Mouse (Mus musculus): ENCODE data around the gene 4930503B20Rik. TPM values are rescaled to one million over a fixed set of nuclear protein-coding genes. Genes with fewer than 3 reads are reported as not detected.

The 4930503B20Rik gene
- polyA plus RNA-seq, 1 experiment from 2014 or later, result not detected

DNA sequence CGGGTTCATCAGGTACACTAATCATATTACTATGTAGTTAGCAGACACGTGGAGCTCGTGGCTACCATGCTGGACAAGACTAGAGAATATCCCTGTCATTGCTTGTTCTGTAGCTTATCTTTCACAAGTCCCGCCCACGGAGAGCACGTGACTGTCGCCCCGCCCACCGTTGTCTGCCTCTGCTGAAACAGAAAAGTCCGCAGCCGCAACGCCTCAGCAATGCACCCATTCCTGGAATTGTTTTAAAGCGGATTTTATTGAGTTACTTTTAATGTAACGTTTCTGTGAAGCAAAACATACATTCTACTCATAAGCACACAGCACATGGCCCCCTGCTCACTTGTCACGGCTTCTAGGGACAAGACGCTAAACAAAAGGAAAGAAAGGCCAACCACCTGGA, 28.5 kb upstream of the 4930503B20Rik start:
- Histone ChIP-seq H3K27ac (ENCODE audit: poor library complexity, severe bottlenecking) (no peak overlapping the region), H3K9me3 (replicated peaks) (no peaks in the 10 kb centered on the region), H3K4me1 (replicated peaks) (peaks cover 24% of the 10 kb centered on the region), H3K9ac (no peak overlapping the region), H3K36me3 (no peaks in the 10 kb centered on the region), H3K4me3 (no peak overlapping the region), H3K27me3 (replicated peaks) (no peaks in the 10 kb centered on the region), H3K4me2 (no peak overlapping the region)
- no peak for ATAC-seq (ENCODE audit: insufficient number of reproducible peaks, low FRiP score)
- WGBS, result 89% methylated on average over 16 of the region's 16 CpGs

DNA sequence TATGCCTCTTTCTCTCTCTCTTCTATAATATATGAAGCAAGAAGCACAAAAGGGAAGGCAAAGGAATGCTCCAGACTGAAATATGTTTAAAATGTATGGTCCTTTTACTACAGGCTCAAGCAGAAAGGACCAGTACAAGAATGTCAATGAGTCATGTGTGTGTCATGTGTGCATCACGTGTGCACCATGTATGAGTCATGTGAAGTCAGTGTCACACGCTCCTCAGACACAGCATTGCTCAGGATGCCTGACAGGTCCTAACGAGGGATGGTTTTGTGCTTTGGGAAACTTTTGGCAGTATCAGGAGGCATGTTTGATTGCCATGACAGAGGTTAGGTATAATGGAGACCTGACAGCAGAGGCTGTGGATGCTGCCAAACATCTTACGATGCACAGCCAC, 25.1 kb upstream of the 4930503B20Rik start:
- Histone ChIP-seq H3K9ac (no peak overlapping the region), H3K9me3 (replicated peaks) (no peaks in the 10 kb centered on the region), H3K27me3 (replicated peaks) (no peaks in the 10 kb centered on the region), H3K27ac (ENCODE audit: poor library complexity, severe bottlenecking) (no peak overlapping the region), H3K4me2 (no peak overlapping the region), H3K4me1 (replicated peaks) (no peaks in the 10 kb centered on the region), H3K36me3 (no peaks in the 10 kb centered on the region), H3K4me3 (no peak overlapping the region)
- WGBS, result 83% methylated on average over 4 of the region's 4 CpGs
- no peak for ATAC-seq (ENCODE audit: insufficient number of reproducible peaks, low FRiP score)

DNA sequence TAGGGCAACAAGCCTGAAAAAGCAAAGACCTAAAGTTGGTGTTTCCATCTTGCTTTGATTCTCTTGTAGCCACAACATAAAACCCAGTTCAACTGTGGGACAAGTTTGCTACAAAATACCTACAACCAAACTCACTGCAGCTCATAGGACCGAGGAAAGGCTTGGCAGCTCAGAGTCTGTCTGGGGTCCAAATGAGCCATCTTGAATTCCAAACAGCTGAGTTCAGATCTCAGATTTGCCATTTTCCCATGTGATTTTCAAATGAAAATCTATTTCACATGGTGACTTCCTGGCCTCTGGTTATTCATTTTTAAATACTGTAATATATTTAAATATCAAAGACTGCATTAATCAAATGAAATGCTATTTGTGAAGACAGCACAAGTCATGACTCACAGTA, 24.0 kb upstream of the 4930503B20Rik start:
- no peaks in the 10 kb centered on the region for H3K36me3 ChIP-seq
- no peaks in the 10 kb centered on the region for H3K4me1 ChIP-seq (replicated peaks)
- ATAC-seq (ENCODE audit: insufficient number of reproducible peaks, low FRiP score), result no peak
- no peaks in the 10 kb centered on the region for H3K9me3 ChIP-seq (replicated peaks)
- H3K4me3 ChIP-seq, result no peak overlapping the region
- no peak overlapping the region for H3K9ac ChIP-seq
- H3K27ac ChIP-seq (ENCODE audit: poor library complexity, severe bottlenecking), result no peak overlapping the region
- H3K27me3 ChIP-seq (replicated peaks), result no peaks in the 10 kb centered on the region
- no peak overlapping the region for H3K4me2 ChIP-seq
- WGBS, result 74% methylated on average over 1 of the region's 1 CpGs

DNA sequence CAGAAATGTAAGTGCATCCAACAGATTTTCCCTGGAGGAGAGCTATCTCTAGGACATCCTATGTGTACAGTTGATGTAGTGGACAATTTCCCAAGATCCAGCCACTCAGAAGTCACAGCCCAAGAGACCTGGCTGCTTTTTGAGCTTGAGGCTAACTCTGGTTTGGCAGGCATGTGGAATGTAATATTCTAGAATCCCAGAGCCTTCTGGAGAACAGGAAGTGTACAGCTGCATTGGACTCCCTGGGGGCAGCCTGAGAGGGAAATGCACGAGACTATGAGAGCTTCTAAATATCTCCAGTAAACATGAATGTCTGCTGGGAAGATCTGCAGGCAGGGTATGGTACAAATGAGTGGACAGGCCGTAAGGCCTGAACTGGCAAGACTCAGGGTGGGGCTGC, 20.0 kb upstream of the 4930503B20Rik start:
- H3K4me1 ChIP-seq (replicated peaks), result no peaks in the 10 kb centered on the region
- WGBS, result 61% methylated on average over 2 of the region's 2 CpGs
- no peaks in the 10 kb centered on the region for H3K36me3 ChIP-seq
- no peak overlapping the region for H3K27ac ChIP-seq (ENCODE audit: poor library complexity, severe bottlenecking)
- ATAC-seq (ENCODE audit: insufficient number of reproducible peaks, low FRiP score), result no peak
- no peak overlapping the region for H3K9ac ChIP-seq
- no peak overlapping the region for H3K4me3 ChIP-seq
- H3K4me2 ChIP-seq, result no peak overlapping the region
- no peaks in the 10 kb centered on the region for H3K9me3 ChIP-seq (replicated peaks)
- H3K27me3 ChIP-seq (replicated peaks), result no peaks in the 10 kb centered on the region

DNA sequence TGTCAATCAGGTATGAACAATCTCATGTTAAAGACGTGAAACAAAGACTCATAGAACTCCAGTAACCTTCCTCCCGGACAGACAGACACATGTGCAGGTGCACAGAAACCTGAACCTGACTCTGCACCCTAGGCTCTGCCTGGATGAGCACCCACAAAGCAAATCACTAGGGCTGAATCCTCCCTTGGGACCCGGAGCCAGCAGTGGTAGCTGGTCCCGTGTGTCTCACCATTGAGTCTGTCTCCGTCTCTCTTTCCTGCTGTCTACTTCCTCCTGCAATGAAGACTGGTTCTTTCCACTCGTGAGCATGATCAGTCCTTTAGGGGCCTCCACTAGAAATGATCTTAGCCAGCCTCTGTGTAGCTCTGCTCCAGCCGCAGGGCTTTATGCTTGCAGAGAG, 10.8 kb upstream of the 4930503B20Rik start:
- no peak overlapping the region for H3K4me3 ChIP-seq
- peaks cover 3% of the 10 kb centered on the region; the same call in 1 of the 2 replicates for H3K4me1 ChIP-seq (replicated peaks)
- no peaks in the 10 kb centered on the region for H3K9me3 ChIP-seq (replicated peaks)
- no peak overlapping the region for H3K4me2 ChIP-seq
- no peaks in the 10 kb centered on the region for H3K27me3 ChIP-seq (replicated peaks)
- no peak overlapping the region for H3K27ac ChIP-seq (ENCODE audit: poor library complexity, severe bottlenecking)
- no peak overlapping the region for H3K9ac ChIP-seq
- ATAC-seq (ENCODE audit: insufficient number of reproducible peaks, low FRiP score), result no peak
- 71% methylated on average over 7 of the region's 7 CpGs for WGBS
- H3K36me3 ChIP-seq, result no peaks in the 10 kb centered on the region

DNA sequence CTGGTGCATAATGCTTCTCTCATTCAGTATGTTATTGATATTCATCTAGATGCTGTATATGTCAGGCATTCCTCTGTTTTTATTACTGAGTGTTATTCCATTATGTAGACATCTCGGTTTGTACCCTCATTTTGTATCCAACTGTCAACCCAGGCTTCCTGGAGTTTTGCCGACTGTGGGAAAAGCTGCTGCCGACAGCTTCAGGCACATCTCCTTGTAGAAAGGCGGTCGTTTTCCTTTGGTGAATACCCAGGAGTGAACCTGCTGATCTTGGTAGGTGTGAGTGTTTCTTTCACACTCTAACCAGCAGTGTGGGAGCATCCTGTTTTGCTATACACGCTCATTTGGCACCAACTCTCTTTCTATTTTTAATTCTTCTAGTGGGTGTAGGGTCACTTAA, 9.9 kb upstream of the 4930503B20Rik start:
- no peak for ATAC-seq (ENCODE audit: insufficient number of reproducible peaks, low FRiP score)
- Histone ChIP-seq H3K36me3 (no peaks in the 10 kb centered on the region), H3K9me3 (replicated peaks) (no peaks in the 10 kb centered on the region), H3K27ac (ENCODE audit: poor library complexity, severe bottlenecking) (no peak overlapping the region), H3K4me3 (no peak overlapping the region), H3K9ac (no peak overlapping the region), H3K4me2 (no peak overlapping the region), H3K4me1 (replicated peaks) (peaks cover 3% of the 10 kb centered on the region; the same call in 1 of the 2 replicates), H3K27me3 (replicated peaks) (no peaks in the 10 kb centered on the region)
- WGBS, result 55% methylated on average over 6 of the region's 6 CpGs

DNA sequence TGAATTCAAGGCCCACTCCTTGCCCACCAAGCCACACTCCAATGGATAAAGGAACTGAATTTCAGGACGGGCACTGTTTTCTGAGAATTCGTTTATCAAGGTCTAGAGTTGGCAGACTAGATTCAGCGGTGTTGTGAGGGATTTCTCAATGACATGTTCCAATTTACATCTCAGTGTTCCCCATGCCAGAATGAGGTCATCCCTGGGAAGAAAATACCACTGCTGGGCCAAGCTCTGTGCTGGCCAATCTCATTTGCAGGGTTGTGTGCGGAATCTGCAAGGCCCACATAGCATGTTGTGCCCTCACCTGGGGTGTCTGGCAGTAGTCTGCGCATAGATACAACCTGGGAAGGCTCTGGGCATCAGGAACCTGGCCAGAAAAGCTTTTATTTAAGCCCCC, 8.2 kb upstream of the 4930503B20Rik start:
- WGBS, result 84% methylated on average over 5 of the region's 5 CpGs
- Histone ChIP-seq H3K4me3 (no peak overlapping the region), H3K4me2 (no peak overlapping the region), H3K9ac (no peak overlapping the region), H3K27ac (ENCODE audit: poor library complexity, severe bottlenecking) (no peak overlapping the region), H3K36me3 (no peaks in the 10 kb centered on the region), H3K27me3 (replicated peaks) (no peaks in the 10 kb centered on the region), H3K4me1 (replicated peaks) (peaks cover 12% of the 10 kb centered on the region), H3K9me3 (replicated peaks) (no peaks in the 10 kb centered on the region)
- no peak for ATAC-seq (ENCODE audit: insufficient number of reproducible peaks, low FRiP score)

DNA sequence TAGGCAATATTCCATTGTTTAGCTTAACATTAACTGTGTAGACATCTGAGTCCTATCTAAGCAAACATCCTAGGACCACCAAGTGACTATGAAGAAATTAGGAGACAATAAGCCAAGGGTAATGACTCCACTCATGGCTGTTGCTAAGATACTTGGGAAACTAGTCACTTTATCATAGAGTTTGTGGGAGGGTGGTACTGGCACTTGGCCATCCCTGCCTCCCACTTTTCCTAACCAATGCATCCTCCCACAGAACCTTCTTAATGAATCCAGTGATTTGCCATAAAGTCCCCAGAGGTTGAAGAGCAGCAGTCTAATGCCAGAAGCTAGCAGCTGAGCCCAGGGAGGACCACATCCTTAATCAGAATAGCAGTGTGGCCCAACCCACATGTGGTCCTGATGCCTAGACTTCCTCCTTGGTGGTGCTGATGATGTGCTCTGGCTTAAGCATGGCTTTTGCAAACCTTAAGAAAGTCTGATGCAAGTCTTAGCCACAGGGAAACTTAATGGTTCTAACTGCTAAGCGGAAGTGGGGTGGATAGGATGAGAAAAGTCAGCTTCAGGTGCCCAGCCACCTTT, 7.0 kb upstream of the 4930503B20Rik start:
- H3K27ac ChIP-seq (ENCODE audit: poor library complexity, severe bottlenecking), result no peak overlapping the region
- WGBS, result 88% methylated on average over 1 of the region's 1 CpGs
- H3K9me3 ChIP-seq (replicated peaks), result no peaks in the 10 kb centered on the region
- no peaks in the 10 kb centered on the region for H3K36me3 ChIP-seq
- H3K27me3 ChIP-seq (replicated peaks), result no peaks in the 10 kb centered on the region
- no peak for ATAC-seq (ENCODE audit: insufficient number of reproducible peaks, low FRiP score)
- H3K4me2 ChIP-seq, result no peak overlapping the region
- no peak overlapping the region for H3K4me3 ChIP-seq
- no peak overlapping the region for H3K9ac ChIP-seq
- H3K4me1 ChIP-seq (replicated peaks), result peaks cover 21% of the 10 kb centered on the region

DNA sequence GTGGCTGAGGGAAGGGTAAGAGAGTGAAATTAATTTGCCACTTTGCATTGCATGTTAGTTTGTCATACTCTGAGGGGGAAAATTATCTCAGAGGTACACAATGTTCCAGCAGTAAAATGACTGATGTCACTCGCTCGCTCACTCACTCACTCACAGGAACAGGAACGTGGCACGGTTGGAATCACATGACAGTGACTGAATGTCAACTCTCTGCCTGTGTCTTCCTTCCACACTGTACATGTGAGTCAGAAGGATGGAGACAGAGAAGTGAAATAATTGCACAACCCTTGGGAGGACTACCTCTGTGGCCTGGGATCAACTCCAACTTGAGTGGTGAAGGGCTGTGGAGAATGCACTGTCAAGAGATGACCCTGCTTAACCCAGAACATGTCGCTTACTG, 6.3 kb upstream of the 4930503B20Rik start:
- Histone ChIP-seq H3K4me3 (no peak overlapping the region), H3K27ac (ENCODE audit: poor library complexity, severe bottlenecking) (no peak overlapping the region), H3K36me3 (no peaks in the 10 kb centered on the region), H3K9me3 (replicated peaks) (no peaks in the 10 kb centered on the region), H3K4me2 (no peak overlapping the region), H3K9ac (no peak overlapping the region), H3K4me1 (replicated peaks) (peaks cover 28% of the 10 kb centered on the region), H3K27me3 (replicated peaks) (no peaks in the 10 kb centered on the region)
- ATAC-seq (ENCODE audit: insufficient number of reproducible peaks, low FRiP score), result no peak
- WGBS, result 86% methylated on average over 5 of the region's 5 CpGs

DNA sequence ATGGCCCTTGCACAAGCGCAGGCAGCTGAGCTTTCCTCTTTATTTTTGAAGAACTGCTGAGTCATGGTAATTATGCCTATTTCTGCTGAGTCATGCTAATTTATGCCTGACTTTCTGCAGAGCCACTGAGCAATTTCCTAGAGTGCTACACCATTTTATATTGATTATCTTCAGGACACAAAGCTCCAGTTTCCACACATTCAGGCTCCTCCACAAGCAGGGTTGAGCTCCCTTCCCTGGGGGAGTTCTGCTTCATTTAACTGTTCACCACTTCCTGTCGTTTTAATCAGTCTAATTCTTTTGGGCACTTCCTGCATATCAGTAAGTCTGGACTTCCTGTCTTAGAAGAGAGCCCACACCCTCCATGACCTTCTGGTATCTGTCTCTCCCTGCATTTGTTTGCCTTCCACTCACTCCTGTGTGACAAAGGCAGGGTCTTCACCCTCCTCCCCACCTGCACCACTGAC, 4.0 kb upstream of the 4930503B20Rik start:
- H3K27ac ChIP-seq (ENCODE audit: poor library complexity, severe bottlenecking), result peak overlapping the region; percentile 71
- H3K4me3 ChIP-seq, result no peak overlapping the region
- H3K36me3 ChIP-seq, result no peaks in the 10 kb centered on the region
- peak; percentile 88 for ATAC-seq (ENCODE audit: insufficient number of reproducible peaks, low FRiP score)
- no peak overlapping the region for H3K9ac ChIP-seq
- no peaks in the 10 kb centered on the region for H3K27me3 ChIP-seq (replicated peaks)
- no peak overlapping the region for H3K4me2 ChIP-seq
- 50% methylated on average over 2 of the region's 2 CpGs for WGBS
- H3K9me3 ChIP-seq (replicated peaks), result no peaks in the 10 kb centered on the region
- H3K4me1 ChIP-seq (replicated peaks), result peaks cover 25% of the 10 kb centered on the region

DNA sequence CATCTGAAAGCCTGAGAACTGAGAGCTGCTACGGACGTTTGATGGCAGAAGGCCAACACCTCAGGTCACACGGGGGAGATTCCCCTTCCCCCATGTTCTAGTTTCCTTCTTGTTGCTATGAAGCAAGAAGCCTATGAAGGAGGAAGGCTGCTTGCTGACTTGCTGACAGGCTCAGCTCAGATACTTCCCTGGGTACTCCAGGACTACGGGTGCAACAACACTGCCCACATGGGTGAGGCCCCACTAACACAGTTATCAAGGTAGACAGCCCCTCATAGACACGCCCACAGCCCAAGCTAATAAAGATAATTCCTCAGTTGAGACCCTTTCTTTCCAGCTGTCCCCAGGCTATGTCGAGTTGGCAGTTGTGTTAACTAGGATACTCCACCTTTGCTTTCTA, 2.6 kb upstream of the 4930503B20Rik start:
- no peak overlapping the region for H3K4me3 ChIP-seq
- WGBS, result 18% methylated on average over 6 of the region's 6 CpGs
- peak; percentile 56 for ATAC-seq (ENCODE audit: insufficient number of reproducible peaks, low FRiP score)
- no peaks in the 10 kb centered on the region for H3K9me3 ChIP-seq (replicated peaks)
- peaks cover 25% of the 10 kb centered on the region for H3K4me1 ChIP-seq (replicated peaks)
- no peaks in the 10 kb centered on the region for H3K27me3 ChIP-seq (replicated peaks)
- no peaks in the 10 kb centered on the region for H3K36me3 ChIP-seq
- H3K9ac ChIP-seq, result no peak overlapping the region
- peak overlapping the region; percentile 14; the same call in 1 of the 2 replicates for H3K27ac ChIP-seq (ENCODE audit: poor library complexity, severe bottlenecking)
- H3K4me2 ChIP-seq, result no peak overlapping the region

DNA sequence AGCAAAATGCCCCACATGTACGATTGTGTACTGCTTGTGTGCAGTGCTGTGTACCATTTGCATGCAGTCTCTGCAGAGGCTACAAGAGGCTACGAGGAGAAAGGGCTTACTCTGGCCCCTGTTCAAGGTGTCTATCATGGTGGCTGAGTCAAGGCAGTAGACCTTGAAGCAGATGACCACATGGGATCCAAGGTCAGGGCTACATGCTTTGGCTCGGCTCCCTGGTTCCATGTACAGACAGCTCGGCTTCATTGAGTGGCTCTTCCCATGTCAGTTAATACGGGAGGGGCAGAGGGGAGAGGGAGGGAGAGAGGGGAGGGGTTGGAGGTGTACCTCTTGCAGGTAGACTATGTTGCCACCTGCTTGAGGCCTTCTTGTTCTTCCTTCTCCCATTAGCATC, 1.3 kb upstream of the 4930503B20Rik start:
- Histone ChIP-seq H3K4me1 (replicated peaks) (peaks cover 25% of the 10 kb centered on the region), H3K4me3 (no peak overlapping the region), H3K27me3 (replicated peaks) (no peaks in the 10 kb centered on the region), H3K27ac (ENCODE audit: poor library complexity, severe bottlenecking) (no peak overlapping the region), H3K9me3 (replicated peaks) (no peaks in the 10 kb centered on the region), H3K4me2 (no peak overlapping the region), H3K36me3 (no peaks in the 10 kb centered on the region), H3K9ac (no peak overlapping the region)
- 83% methylated on average over 5 of the region's 5 CpGs for WGBS
- ATAC-seq (ENCODE audit: insufficient number of reproducible peaks, low FRiP score), result no peak
